Mouse (Mus musculus): ENCODE measurements around the gene Lrp8. TPM values are rescaled to one million over a fixed set of nuclear protein-coding genes. Genes with fewer than 3 reads are reported as not detected.

Gene Lrp8
- polyA plus RNA-seq, 1 experiment, result 3.2 TPM

DNA sequence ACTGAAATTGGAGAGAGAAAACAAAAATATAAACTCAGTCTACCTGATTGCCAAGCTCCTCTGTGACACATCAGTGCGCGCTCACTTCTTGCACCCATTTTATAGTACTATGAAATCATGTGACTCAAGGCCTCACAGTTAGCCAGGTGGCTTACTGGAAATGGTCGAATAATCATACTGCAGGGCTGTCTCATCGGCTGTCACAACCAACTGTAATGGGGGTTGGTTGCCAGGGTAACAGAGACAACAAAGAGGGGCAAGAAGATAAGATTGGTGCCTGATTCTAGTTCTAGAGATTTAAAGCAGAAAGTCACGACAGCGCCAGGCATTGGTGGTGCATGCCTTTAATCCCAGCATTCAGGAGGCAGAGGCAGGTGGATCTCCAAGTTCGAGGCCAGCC, 56.9 kb downstream of the Lrp8 start:
- H3K36me3 ChIP-seq (ENCODE audit: control insufficient read depth, insufficient read depth), result peaks cover 3% of the 10 kb centered on the region

DNA sequence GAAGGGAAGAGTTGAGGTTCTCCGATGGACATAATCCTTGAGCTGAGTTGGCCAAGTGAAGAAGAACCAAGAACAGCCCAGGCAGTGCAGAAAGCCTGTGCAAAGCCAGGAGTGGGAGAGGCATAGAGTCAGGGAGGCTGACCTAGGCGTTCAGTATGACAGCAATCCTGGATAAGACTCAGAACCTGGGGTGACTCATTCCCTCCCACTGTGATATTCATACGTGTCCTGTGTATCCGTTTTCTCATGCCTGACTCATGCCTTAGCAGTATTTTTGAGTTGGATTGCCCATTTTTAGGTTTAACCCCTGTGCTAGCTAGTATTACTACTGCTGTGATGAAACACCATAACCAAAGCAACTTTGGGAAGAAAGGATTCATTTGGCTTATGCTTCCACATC, 62.8 kb downstream of the Lrp8 start:
- Histone ChIP-seq H3K27me3 (ENCODE audit: control insufficient read depth, insufficient read depth, insufficient read length) (no peaks in the 10 kb centered on the region), H3K4me2 (ENCODE audit: low read depth) (no peak overlapping the region), H3K79me2 (ENCODE audit: control insufficient read depth, insufficient read depth) (no peaks in the 10 kb centered on the region), H3ac (ENCODE audit: control insufficient read depth, insufficient read length) (no peak overlapping the region), H3K36me3 (ENCODE audit: control insufficient read depth, insufficient read depth) (peaks cover 4% of the 10 kb centered on the region), H3K4me3 (no peak overlapping the region)
- TF ChIP-seq TCF12 (IDR thresholded peaks at IDR 0.05; ENCODE audit: insufficient read depth, poor library complexity, severe bottlenecking) (no peak), REST (IDR thresholded peaks at IDR 0.05; ENCODE audit: insufficient read depth, insufficient read length) (no peak), MYOG (IDR thresholded peaks at IDR 0.05; ENCODE audit: control insufficient read depth in 1 of 3, insufficient read depth in 1 of 3, insufficient read length in 2 of 3, low read depth in 2 of 3) (no peak), USF1 (IDR thresholded peaks at IDR 0.05; ENCODE audit: low read depth) (no peak), MAX (IDR thresholded peaks at IDR 0.05; ENCODE audit: low read depth) (no peak), POLR2AphosphoS2 (IDR thresholded peaks at IDR 0.05; ENCODE audit: insufficient read length, low read depth) (no peak), MYOD1 (IDR thresholded peaks at IDR 0.05; ENCODE audit: control insufficient read depth in 1 of 3, insufficient read length in 2 of 3, low read depth in 2 of 3) (no peak), TCF3 (IDR thresholded peaks at IDR 0.05; ENCODE audit: insufficient read length, low read depth) (no peak), POLR2A (IDR thresholded peaks at IDR 0.05; ENCODE audit: insufficient read length, low read depth) (no peak), E2F4 (IDR thresholded peaks at IDR 0.05; ENCODE audit: insufficient read depth) (no peak), CEBPB (IDR thresholded peaks at IDR 0.05; ENCODE audit: insufficient read depth, poor library complexity, severe bottlenecking) (no peak)

More for the DNA sequence above, 56.9 kb downstream of the Lrp8 start:
- TF ChIP-seq TCF12 (IDR thresholded peaks at IDR 0.05; ENCODE audit: insufficient read depth, poor library complexity, severe bottlenecking) (no peak), MYOG (IDR thresholded peaks at IDR 0.05; ENCODE audit: control insufficient read depth in 1 of 3, insufficient read depth in 1 of 3, insufficient read length in 2 of 3, low read depth in 2 of 3) (no peak), POLR2AphosphoS2 (IDR thresholded peaks at IDR 0.05; ENCODE audit: insufficient read length, low read depth) (no peak), USF1 (IDR thresholded peaks at IDR 0.05; ENCODE audit: low read depth) (no peak), MAX (IDR thresholded peaks at IDR 0.05; ENCODE audit: low read depth) (no peak), MYOD1 (IDR thresholded peaks at IDR 0.05; ENCODE audit: control insufficient read depth in 1 of 3, insufficient read length in 2 of 3, low read depth in 2 of 3) (no peak), POLR2A (IDR thresholded peaks at IDR 0.05; ENCODE audit: insufficient read length, low read depth) (no peak), TCF3 (IDR thresholded peaks at IDR 0.05; ENCODE audit: insufficient read length, low read depth) (no peak), E2F4 (IDR thresholded peaks at IDR 0.05; ENCODE audit: insufficient read depth) (no peak), REST (IDR thresholded peaks at IDR 0.05; ENCODE audit: insufficient read depth, insufficient read length) (no peak)
- no peak overlapping the region for H3K4me3 ChIP-seq
- H3ac ChIP-seq (ENCODE audit: control insufficient read depth, insufficient read length), result no peak overlapping the region
- H3K4me2 ChIP-seq (ENCODE audit: low read depth), result no peak overlapping the region
- no peaks in the 10 kb centered on the region for H3K27me3 ChIP-seq (ENCODE audit: control insufficient read depth, insufficient read depth, insufficient read length)
- H3K79me2 ChIP-seq (ENCODE audit: control insufficient read depth, insufficient read depth), result no peaks in the 10 kb centered on the region

DNA sequence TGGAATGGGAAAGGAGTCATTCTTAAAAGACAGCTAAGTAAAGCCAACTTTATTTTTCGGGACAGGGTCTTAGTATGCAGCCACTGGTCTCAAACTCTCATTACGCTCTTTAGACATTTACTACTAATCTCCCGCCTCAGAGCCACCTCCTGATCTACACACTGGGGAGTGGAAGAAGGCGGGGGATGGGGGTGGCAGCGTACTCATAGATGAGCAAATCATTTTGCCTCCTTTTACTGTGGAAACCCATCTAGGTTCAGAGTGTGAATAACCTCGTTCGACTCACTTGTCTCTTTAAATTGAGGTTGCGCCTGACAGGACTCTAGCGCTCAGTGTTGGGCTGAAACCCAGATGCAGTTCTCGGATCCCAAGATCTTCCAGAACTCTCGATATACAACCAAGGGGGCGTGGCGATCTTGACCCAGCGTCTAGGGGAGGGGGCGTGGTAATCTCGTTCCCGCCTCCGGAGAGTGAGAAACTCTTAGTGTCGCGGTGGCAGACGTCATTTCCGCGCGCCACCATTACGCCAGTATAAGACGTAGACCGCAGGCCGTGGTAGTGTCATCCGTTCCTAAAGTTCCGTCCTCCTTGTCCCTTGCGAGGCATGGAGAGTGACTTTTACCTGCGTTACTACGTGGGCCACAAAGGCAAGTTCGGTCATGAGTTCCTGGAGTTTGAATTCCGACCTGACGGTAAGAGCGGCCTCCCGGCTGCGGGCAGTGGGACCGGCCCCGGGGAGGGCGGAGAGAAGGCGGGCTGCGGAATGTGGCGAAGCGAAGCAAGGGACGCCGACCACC, 77.4 kb downstream of the Lrp8 start, which contains the start of gene Magoh:
Gene Magoh (plus strand): TSS at position 502 of the 797 bp plus-strand sequence.
- Histone ChIP-seq H3K36me3 (ENCODE audit: control insufficient read depth, insufficient read depth) (peaks cover 10% of the 10 kb centered on the region), H3K79me2 (ENCODE audit: control insufficient read depth, insufficient read depth) (peaks cover 25% of the 10 kb centered on the region), H3K4me3 (peak within 1 kb of the TSS; percentile 76), H3ac (ENCODE audit: control insufficient read depth, insufficient read length) (peak within 1 kb of the TSS; percentile 60), H3K27me3 (ENCODE audit: control insufficient read depth, insufficient read depth, insufficient read length) (no peaks in the 10 kb centered on the region), H3K4me2 (ENCODE audit: low read depth) (peak within 1 kb of the TSS; percentile 92)
- TF ChIP-seq POLR2AphosphoS2 (IDR thresholded peaks at IDR 0.05; ENCODE audit: insufficient read length, low read depth) (peak; percentile 96), E2F4 (IDR thresholded peaks at IDR 0.05; ENCODE audit: insufficient read depth) (peak; percentile 66), SRF (IDR thresholded peaks at IDR 0.05; ENCODE audit: control insufficient read depth, insufficient read length, low read depth) (peak; percentile 87), MAX (IDR thresholded peaks at IDR 0.05; ENCODE audit: low read depth) (no peak), POLR2A (IDR thresholded peaks at IDR 0.05; ENCODE audit: insufficient read length, low read depth) (peak; percentile 97)

DNA sequence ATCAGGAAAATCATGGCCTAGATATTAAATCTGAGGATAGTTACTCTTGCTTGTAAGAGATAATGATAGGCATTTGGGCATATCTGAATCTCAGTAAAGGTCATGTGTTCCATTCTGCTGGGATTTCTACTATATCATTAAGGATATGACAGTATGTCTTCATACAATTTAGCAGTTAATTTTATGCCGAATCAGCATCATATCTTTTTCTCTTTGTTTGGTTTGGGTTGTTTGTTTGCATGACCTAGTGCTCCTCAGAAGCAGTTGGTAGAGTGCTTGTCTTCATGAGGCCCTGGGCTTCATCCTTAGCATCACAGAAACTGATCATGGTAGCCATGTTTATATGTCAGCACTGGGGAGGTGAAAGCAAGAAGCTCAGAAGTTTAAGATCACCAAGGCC, 79.6 kb downstream of the Lrp8 start:
- H3K36me3 ChIP-seq (ENCODE audit: control insufficient read depth, insufficient read depth), result peaks cover 32% of the 10 kb centered on the region
- TF ChIP-seq MYOG (IDR thresholded peaks at IDR 0.05; ENCODE audit: control insufficient read depth in 1 of 3, insufficient read depth in 1 of 3, insufficient read length in 2 of 3, low read depth in 2 of 3), result no peak
- no peak for TF ChIP-seq TCF3 (IDR thresholded peaks at IDR 0.05; ENCODE audit: insufficient read length, low read depth)
- H3K27me3 ChIP-seq (ENCODE audit: control insufficient read depth, insufficient read depth, insufficient read length), result no peaks in the 10 kb centered on the region
- no peak overlapping the region for H3K4me3 ChIP-seq
- H3ac ChIP-seq (ENCODE audit: control insufficient read depth, insufficient read length), result no peak overlapping the region
- H3K4me2 ChIP-seq (ENCODE audit: low read depth), result no peak overlapping the region
- peaks cover 25% of the 10 kb centered on the region for H3K79me2 ChIP-seq (ENCODE audit: control insufficient read depth, insufficient read depth)

GRCm38 (mm10) chr4:107886371-107886770, 84.3 kb downstream of the Lrp8 start:
- H3ac ChIP-seq (ENCODE audit: control insufficient read depth, insufficient read length), result no peak overlapping the region
- H3K4me3 ChIP-seq, result no peak overlapping the region
- peaks cover 43% of the 10 kb centered on the region for H3K36me3 ChIP-seq (ENCODE audit: control insufficient read depth, insufficient read depth)
- no peak overlapping the region for H3K4me2 ChIP-seq (ENCODE audit: low read depth)
- H3K79me2 ChIP-seq (ENCODE audit: control insufficient read depth, insufficient read depth), result peaks cover 15% of the 10 kb centered on the region
- no peak for TF ChIP-seq CEBPB (IDR thresholded peaks at IDR 0.05; ENCODE audit: insufficient read depth, poor library complexity, severe bottlenecking)
- TF ChIP-seq USF1 (IDR thresholded peaks at IDR 0.05; ENCODE audit: low read depth), result no peak
- H3K27me3 ChIP-seq (ENCODE audit: control insufficient read depth, insufficient read depth, insufficient read length), result no peaks in the 10 kb centered on the region
